Mouse (Mus musculus) lung, embryonic 14.5 days (tissue): ENCODE data around the gene Stat4. TPM values are rescaled to one million over a fixed set of nuclear protein-coding genes. Genes with fewer than 3 reads are reported as not detected.

Experiments used
- ATAC-seq: fragments of 200-750 bp; cut with Nextera tagmentation; 2 replicates; pipeline ENCODE4 v1.8.0; 2017; ENCODE audit warnings: mild to moderate bottlenecking, moderate TSS enrichment, moderate library complexity; ENCODE audit not compliant: insufficient read depth
- DNase-seq: peaks from one replicate; pipeline ENCODE4 v3.0.0-alpha.2; 2015
- H3K27ac ChIP-seq: fragments of 300-500 bp; sonication (generic); 2 replicates; pipeline ENCODE4 v1.5.1; 2014; ENCODE audit warnings: low read depth, mild to moderate bottlenecking, moderate library complexity
- H3K27me3 ChIP-seq: fragments of 300-500 bp; sonication (generic); 2 replicates; pipeline ENCODE4 v1.6.1; 2014; ENCODE audit warnings: low read length, control low read depth; ENCODE audit not compliant: insufficient read depth
- H3K36me3 ChIP-seq: fragments of 300-500 bp; sonication (generic); 2 replicates; pipeline ENCODE4 v1.6.1; 2014; ENCODE audit warnings: control low read depth; ENCODE audit not compliant: insufficient read depth
- H3K4me1 ChIP-seq: fragments of 300-500 bp; sonication (generic); 2 replicates; pipeline ENCODE4 v1.6.1; 2014; ENCODE audit warnings: antibody characterized with exemption, control low read depth; ENCODE audit not compliant: insufficient read depth
- H3K4me2 ChIP-seq: fragments of 300-500 bp; sonication (generic); 2 replicates; pipeline ENCODE4 v1.6.1; 2014; ENCODE audit warnings: mild to moderate bottlenecking
- H3K4me3 ChIP-seq: fragments of 300-500 bp; sonication (generic); 2 replicates; pipeline ENCODE4 v1.5.1; 2014; ENCODE audit warnings: low read depth, low read length
- H3K9ac ChIP-seq: fragments of 300-500 bp; sonication (generic); 2 replicates; pipeline ENCODE4 v1.6.1; 2014
- H3K9me3 ChIP-seq: fragments of 300-500 bp; sonication (generic); 2 replicates; pipeline ENCODE4 v1.6.1; 2016; ENCODE audit warnings: low read depth, low read length, control low read depth
- CTCF ChIP-seq: IDR thresholded peaks from 2 replicates; pipeline ENCODE4 v1.5.1; 2016; ENCODE audit warnings: antibody characterized with exemption, low read depth
- WGBS: fragments of 180-500 bp; shearing (Covaris S2); extraction: QIAGEN DNeasy Blood & Tissue Kit; methylation state at CpG from one replicate; pipeline ENCODE4 v1.1.7; 2014; 5-methylcytosine and 5-hydroxymethylcytosine counted together
- polyA plus RNA-seq: library from polyadenylated mRNA; unstranded; fragments of >200 nt; fragmentation: Nextera tagmentation; extraction: Ambion mirVana; gene quantifications from 2 replicates; pipeline ENCODE4 v1.2.1, GENCODE M21; 2014

Stat4 gene
- polyA plus RNA-seq, 1 experiment from 2014 or later = 4.0 TPM

DNA sequence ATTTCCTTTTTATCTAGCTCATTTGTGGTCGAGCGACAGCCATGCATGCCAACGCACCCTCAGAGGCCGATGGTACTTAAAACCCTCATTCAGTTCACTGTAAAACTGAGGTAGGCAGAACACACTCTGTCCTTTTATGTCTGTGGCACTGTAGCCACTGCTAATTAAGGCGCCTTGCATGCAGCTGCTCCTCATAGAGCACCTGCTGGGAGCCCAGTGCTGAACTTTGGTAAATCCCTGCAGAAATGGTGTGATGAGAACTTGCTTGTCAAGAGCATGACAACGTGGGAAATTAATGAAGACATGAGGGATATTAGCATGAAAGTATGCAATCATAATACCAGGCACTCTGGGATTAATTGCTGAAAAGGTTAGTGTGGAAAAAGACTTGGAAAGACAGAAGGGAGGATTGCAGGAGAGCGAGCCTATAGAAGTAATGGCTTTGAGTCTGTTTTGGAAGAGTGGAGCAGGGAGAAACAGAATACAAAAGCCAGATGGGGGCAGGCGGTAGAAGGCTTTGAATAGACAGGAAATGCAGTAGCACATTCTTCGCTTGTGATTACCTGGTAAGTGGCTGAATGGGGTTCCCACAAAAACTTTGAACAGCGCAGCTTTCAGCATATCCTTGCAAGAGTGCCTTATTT lies 92.9 kb downstream of the Stat4 start:
- no peak for TF ChIP-seq CTCF
- Histone ChIP-seq H3K4me3 (no peak overlapping the region), H3K27ac (no peak overlapping the region), H3K4me2 (no peak overlapping the region), H3K36me3 (no peaks in the 10 kb centered on the region), H3K27me3 (no peaks in the 10 kb centered on the region), H3K9ac (no peak overlapping the region), H3K4me1 (no peaks in the 10 kb centered on the region), H3K9me3 (no peaks in the 10 kb centered on the region)
- 31% methylated on average over 10 of the region's 10 CpGs for WGBS
- DNase-seq = no peak
- ATAC-seq = no peak

DNA sequence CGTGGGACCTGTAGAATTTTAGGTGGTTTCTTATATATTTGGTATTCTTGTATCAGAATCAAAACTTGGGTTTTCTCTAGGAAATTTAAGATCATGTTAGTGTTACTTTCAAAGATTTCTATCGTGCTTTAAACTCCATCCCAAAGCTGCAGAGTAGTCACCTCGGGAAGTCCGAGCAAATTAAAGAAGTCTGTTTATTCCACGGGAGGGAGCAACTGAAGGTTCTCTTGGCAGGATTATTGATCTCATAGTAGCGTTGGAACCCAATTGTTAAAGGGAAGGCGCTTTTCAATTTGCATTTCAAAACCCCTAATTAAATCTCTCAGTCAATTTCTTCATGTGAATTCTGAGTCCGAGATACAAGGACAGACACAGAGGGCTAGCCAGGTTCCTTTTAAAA lies 93.4 kb downstream of the Stat4 start:
- 35% methylated on average over 8 of the region's 8 CpGs for WGBS
- no peak for DNase-seq
- H3K4me2 ChIP-seq = no peak overlapping the region
- no peak overlapping the region for H3K4me3 ChIP-seq
- H3K4me1 ChIP-seq = no peaks in the 10 kb centered on the region
- no peak overlapping the region for H3K27ac ChIP-seq
- H3K36me3 ChIP-seq = no peaks in the 10 kb centered on the region
- no peak overlapping the region for H3K9ac ChIP-seq
- no peaks in the 10 kb centered on the region for H3K9me3 ChIP-seq
- no peaks in the 10 kb centered on the region for H3K27me3 ChIP-seq
- TF ChIP-seq CTCF = no peak
- ATAC-seq = no peak

DNA sequence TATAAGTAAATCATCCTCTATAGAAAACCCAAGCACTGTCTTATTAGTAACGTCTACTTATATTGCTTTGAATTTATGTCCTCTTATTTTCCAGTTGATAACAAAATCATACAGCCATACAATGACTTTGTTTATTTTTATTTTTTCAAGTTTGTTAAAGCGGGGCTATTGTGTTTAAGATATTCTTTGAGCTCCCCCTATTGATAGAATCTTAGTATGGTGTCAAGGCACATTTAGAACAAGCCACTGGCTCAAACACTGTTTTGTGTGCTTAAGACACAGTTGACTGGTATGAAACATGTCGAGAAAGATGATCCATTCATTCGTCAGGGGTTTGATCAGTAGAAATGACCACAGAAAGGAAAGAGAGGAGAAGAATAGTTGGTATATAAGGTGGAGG lies 99.3 kb downstream of the Stat4 start:
- WGBS = 18% methylated on average over 4 of the region's 4 CpGs
- TF ChIP-seq CTCF = peak; percentile 55
- 0 out of 2 replicates have a peak, but pooled peaks cover 3% of the 10 kb centered on the region for H3K4me1 ChIP-seq
- no peaks in the 10 kb centered on the region for H3K27me3 ChIP-seq
- H3K9ac ChIP-seq = no peak overlapping the region
- no peak overlapping the region for H3K4me3 ChIP-seq
- no peaks in the 10 kb centered on the region for H3K36me3 ChIP-seq
- no peaks in the 10 kb centered on the region for H3K9me3 ChIP-seq
- H3K4me2 ChIP-seq = no peak overlapping the region
- H3K27ac ChIP-seq = no peak overlapping the region
- DNase-seq (peak; percentile 72), ATAC-seq (no peak; the same call in 1 of the 2 replicates)

DNA sequence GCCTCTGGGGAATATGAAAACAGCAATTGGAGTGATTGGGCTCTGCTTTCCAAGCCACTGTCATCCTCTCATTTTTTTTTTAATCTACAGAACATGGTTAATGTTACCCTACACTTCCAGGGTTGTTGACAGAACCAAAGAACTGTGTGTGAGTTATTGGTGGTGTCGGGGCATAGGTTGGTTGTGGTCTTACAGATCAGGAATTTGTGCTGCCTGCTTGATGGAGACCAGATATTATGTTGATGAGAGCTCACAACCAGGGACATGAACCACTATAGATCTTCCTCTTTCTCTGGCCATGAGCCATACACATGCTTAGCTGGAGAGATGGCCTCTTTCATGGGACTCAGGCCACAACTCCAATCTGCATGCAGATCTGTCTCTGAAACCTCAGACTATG lies 100.2 kb downstream of the Stat4 start:
- Histone ChIP-seq H3K9me3 (no peaks in the 10 kb centered on the region), H3K27ac (no peak overlapping the region), H3K27me3 (no peaks in the 10 kb centered on the region), H3K4me2 (no peak overlapping the region), H3K4me3 (no peak overlapping the region), H3K4me1 (0 out of 2 replicates have a peak, but pooled peaks cover 3% of the 10 kb centered on the region), H3K9ac (no peak overlapping the region), H3K36me3 (no peaks in the 10 kb centered on the region)
- ATAC-seq (no peak), DNase-seq (no peak)
- WGBS = 66% methylated on average over 1 of the region's 1 CpGs
- no peak for TF ChIP-seq CTCF

DNA sequence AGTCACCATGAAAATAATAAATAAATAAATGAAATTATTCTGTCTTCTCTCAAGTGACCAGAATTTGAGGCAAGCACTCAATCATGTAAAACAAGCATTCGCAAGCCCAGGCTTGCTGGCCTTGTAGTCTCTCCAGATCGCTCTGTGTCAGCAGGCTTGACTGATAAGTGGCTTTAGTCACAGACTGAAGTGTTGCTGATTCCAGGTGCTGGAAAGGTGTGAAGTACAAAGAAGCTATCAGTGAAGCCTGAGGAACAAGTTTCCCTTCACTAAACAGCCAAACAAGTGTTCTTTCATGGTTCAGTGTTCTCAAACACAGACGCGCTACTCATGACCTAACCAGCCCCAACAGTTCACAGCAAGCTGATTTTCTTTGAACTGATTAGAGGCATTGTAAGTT lies 101.7 kb downstream of the Stat4 start:
- no peaks in the 10 kb centered on the region for H3K27me3 ChIP-seq
- H3K4me1 ChIP-seq = 0 out of 2 replicates have a peak, but pooled peaks cover 3% of the 10 kb centered on the region
- TF ChIP-seq CTCF = no peak
- no peaks in the 10 kb centered on the region for H3K9me3 ChIP-seq
- no peak overlapping the region for H3K9ac ChIP-seq
- DNase-seq (peak; percentile 44), ATAC-seq (peak; percentile 44; the same call in 1 of the 2 replicates)
- H3K4me2 ChIP-seq = no peak overlapping the region
- H3K27ac ChIP-seq = no peak overlapping the region
- no peaks in the 10 kb centered on the region for H3K36me3 ChIP-seq
- WGBS = 54% methylated on average over 4 of the region's 4 CpGs
- H3K4me3 ChIP-seq = no peak overlapping the region

DNA sequence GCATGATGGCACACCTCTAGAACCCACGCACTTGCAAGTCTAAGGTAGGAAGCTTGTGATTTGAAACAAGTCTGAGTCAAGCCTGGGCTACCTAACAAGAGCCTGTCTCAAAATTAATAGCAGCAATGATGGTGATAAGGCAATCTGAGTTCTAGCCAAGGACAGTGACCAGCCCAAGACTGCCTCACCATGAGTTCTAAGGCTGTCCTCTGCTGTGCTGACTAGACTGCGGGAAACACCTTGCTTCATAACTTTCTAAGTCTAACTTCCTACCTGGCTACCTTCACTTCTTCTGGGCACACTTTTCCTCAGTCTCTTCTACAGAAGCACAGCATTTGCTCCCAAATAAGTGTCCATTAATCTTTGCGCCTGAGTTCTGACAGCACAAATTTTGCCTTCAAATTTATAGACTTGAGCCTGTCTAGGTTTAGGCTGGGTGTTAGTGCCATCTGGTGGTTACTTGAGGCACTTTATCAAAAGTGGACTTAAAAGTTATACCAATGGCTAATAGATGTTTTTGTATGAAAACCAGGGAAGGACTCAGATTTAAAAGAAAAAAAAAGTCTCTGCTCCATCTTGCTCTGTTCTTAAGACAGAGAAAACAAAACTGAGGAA lies 111.8 kb downstream of the Stat4 start:
- Histone ChIP-seq H3K27ac (no peak overlapping the region), H3K9ac (no peak overlapping the region), H3K27me3 (no peaks in the 10 kb centered on the region), H3K9me3 (no peaks in the 10 kb centered on the region), H3K4me3 (no peak overlapping the region), H3K4me2 (no peak overlapping the region), H3K36me3 (no peaks in the 10 kb centered on the region), H3K4me1 (no peaks in the 10 kb centered on the region)
- TF ChIP-seq CTCF = peak; percentile 72
- 71% methylated on average over 3 of the region's 3 CpGs for WGBS
- DNase-seq = peak; percentile 84
- no peak for ATAC-seq

DNA sequence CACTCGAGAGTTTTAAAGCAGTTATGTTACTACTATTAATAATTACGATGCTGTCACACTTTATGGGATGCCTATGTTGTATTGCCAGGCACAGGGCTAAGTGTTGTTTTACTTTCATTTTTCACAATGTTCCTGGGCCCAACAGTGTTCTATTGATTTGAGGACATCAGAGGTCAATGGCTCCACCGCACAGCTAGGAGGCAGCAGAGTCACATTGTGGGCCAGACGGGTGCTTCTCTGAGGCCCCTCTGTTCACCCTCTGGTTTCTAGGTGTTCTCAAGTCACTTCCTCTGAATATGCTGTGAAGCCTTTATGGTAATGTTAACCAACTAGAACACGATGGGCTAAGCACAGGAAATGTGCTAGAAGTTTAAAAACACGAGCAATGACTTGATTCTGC lies 113.5 kb downstream of the Stat4 start:
- WGBS = 64% methylated on average over 6 of the region's 6 CpGs

More for the DNA sequence above, 113.5 kb downstream of the Stat4 start:
- no peak overlapping the region for H3K4me3 ChIP-seq
- DNase-seq = no peak
- no peaks in the 10 kb centered on the region for H3K27me3 ChIP-seq
- H3K9me3 ChIP-seq = no peaks in the 10 kb centered on the region
- ATAC-seq = no peak
- no peak overlapping the region for H3K27ac ChIP-seq
- H3K9ac ChIP-seq = no peak overlapping the region
- H3K4me2 ChIP-seq = no peak overlapping the region
- H3K4me1 ChIP-seq = no peaks in the 10 kb centered on the region
- peak; percentile 48 for TF ChIP-seq CTCF
- no peaks in the 10 kb centered on the region for H3K36me3 ChIP-seq
